Mouse (Mus musculus): ENCODE results near the gene Auts2.

The Auts2 gene

DNA sequence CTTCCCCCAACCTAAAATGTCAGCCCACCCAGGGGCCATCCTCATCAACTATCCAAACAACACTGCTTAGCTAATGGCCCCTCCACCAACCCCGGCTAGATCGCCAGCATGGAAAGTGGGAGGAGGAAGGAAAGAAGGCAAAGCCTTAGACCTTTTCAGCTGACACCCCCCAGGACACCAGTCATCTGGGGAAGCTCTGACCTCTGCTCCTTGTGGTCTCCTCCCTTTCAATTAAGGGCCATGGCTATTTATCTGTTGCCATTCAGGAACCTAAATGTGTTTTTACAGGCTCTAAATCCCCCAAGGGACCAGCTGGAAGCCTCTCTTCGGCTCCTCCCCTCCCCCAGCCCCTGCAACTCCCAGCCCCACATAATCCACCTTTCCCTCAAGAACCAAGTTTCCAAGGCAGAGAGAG lies 42.3 kb downstream of the Auts2 start:
- no peak for DNase-seq (ENCODE audit: low spot score in 2 of 2)

DNA sequence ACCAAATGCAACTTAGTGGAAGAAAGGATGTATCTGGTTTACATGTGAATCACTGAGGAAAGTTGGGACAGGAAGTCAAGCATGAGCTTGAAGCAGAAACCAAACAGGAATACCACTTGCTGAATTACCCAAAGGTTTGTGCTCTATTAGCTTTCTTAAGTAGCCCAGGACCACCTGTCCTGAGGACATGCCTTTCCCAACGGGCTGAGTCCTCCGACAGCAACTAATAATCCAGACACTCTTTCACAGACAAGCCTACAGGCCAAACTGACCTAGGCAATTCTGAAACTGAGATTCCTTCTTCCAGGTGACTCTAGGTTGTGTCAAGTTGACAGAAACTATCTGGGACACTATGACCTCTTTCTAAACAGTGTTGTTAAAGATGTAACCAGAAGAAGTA lies 44.2 kb downstream of the Auts2 start:
- no peak for DNase-seq (ENCODE audit: low spot score in 2 of 2)

DNA sequence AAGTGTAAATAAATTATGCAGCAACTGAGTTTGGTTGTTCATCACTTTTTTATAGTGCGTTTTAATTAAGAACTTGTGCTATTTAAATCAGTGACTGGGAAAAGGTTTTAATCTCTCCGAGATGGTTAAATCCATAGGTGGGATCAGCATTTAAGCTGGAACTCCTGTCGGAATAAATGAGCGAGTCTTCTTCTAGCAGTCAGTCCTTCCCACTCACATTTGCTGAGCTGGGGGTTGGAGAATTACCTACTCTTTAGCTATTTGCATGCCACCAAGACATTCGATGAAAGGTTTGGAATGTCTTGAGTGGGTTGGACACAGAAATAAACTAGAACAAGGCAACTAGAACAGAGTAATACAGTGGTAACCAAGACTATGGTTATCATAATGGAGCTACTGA lies 45.1 kb downstream of the Auts2 start:
- DNase-seq (ENCODE audit: low spot score in 2 of 2), result no peak

DNA sequence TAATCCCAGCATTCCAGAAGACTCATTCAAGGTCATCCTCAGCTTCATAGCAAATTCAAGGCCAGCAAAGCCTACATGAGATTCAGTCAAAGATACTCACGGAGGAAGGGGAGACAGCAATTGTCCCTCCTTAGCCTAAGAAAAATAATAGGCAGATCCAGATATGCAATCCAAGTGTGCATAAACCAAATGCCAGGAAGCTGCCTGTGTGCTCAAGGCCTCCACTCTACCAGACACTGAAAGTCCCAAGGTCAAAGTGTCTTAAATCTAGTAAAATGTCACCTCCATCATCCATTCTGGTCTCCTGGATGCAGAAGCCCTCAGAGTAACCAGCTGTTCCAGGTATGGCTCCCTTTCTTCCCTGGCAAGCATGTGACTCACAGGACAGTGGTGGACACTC lies 50.4 kb downstream of the Auts2 start:
- no peak for DNase-seq (ENCODE audit: low spot score in 2 of 2)

DNA sequence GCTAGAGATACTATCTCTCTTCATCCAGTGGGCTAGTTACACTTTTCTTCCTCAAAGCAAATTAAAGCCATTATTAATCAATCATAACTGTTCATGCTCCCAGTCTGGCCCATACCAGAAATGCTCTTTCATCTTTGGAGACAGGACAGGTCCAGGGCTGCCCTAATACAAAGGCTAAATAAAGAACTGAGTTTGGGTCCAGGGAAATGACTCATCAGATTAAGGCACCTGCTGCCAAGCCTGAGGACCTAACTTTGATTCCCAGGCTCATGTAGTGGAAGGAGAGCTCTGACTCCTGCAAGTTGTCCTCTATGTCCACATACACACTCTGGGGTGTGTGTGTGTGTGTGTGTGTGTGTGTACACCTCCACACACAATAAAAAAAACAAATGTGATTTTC lies 51.1 kb downstream of the Auts2 start:
- no peak for DNase-seq (ENCODE audit: low spot score in 2 of 2)

DNA sequence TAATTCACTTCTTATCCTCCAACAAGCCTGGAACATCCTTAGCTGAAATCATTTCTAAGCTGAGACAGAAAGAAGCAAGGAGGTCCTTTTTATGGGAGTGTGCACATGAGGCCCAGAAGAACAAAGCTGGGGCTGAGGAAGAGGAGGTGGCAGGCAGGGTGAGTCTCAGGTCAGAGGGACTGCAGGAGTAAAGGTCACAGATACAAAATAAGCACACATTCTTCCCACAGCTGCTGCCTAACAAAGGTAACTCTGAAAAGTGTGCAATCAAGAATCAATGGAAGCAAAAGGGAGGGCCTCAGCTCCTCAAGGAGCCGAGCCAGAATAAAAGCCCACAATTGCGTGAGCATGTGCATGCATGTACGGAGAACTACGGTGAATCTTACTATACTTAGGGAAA lies 51.6 kb downstream of the Auts2 start:
- DNase-seq (ENCODE audit: low spot score in 2 of 2), result no peak

DNA sequence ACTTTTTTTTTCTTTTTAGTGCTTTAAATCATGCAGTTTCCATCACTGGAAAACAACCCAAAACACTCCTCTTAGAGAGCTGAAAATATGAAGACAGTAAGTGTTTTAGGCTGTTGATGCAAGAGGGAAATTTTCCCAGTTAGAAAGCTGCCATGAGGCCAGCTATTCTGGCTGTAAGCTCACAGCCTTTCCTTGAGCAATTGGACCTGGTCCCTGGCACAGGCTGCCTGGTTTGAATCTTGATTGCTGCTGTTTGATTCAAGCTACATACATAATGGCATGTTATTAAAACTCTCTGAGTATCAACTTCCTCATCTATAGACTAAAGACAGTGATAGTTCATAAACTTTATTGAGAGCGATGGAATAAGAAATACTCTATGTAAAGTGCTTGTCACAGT lies 52.8 kb downstream of the Auts2 start:
- DNase-seq (ENCODE audit: low spot score in 2 of 2), result no peak

DNA sequence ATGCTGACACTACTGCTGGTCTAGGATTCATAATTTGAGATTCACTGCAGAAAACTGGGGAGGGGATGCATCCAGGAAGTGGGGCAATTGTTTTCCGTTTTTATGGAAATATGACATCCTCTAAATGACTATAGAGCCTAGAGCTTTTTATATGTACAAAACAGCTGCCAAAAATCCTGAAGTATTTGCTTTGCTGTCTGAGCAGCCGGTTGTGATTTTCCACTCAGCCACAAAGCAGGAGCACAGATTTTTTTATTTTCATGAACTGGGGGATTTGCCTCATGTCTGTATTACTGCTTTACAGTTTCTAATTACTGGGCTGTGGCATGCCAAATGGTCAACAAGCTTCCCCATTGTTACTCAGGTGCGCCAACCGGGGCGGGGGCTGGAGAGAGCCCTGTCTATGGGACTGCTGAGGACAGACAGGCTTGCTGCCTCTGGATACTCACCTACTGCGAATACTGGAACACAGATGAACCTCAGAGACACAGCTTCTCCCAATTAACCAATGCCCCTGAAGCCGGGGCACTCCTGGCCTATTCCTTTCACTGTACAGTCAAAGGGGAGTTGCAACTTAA lies 53.3 kb downstream of the Auts2 start:
- DNase-seq (ENCODE audit: low spot score in 2 of 2), result no peak

DNA sequence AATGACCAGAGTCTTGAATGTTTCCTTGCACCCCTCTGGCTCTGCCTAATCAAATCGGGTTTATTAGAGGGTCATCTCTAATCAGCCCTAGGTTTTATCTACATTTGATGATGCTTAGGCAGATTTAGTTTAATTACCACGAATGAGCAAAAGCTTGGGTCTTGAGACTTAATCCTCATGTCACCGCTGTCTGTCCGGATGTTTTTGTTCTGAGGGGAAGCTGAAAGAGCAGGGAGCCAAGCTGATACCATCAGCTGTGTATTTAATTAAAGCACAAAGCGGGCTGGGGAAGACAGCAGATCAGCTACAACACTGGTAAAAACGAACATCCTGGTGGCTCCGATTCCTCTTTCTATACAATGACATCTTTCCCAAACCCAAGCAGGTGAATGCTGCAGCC lies 56.3 kb downstream of the Auts2 start:
- no peak for DNase-seq (ENCODE audit: low spot score in 2 of 2)

DNA sequence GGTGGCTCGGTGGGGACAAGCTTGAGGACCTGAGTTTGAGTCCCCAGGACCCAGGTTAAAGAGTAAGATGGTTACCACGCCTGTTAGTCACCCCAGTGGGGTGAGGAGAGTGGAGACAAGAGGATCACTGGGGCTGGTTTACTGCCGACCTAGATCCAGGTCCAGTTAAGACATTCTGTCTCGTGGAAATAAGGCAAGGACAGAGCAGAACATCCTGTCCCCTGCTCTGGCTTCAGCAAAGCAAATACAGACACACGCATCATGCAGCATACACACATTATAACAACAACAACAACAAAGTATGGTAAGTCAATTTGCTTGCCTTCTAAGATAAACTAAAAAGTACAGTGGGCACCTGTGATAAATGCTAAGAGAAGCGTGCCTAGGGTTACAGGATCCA lies 57.1 kb downstream of the Auts2 start:
- no peak for DNase-seq (ENCODE audit: low spot score in 2 of 2)

DNA sequence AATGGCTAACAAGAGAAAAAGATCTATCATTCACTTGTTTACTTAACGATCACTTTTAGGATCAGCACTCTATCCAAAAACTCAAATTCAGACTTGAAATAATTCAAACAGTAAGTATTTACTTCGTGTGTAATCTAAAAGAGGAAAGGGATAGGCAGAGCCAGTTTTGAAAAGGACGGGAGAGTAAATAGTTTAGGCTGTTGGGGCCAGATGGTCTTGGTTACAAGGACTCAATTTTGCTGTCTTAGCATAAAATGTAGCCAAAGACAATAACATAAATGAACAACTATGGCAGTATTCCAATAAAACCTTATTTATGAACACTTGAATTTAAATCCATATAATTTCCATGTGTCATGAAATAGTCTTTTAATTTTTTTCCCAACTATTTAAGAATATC lies 57.7 kb downstream of the Auts2 start:
- no peak for DNase-seq (ENCODE audit: low spot score in 2 of 2)

DNA sequence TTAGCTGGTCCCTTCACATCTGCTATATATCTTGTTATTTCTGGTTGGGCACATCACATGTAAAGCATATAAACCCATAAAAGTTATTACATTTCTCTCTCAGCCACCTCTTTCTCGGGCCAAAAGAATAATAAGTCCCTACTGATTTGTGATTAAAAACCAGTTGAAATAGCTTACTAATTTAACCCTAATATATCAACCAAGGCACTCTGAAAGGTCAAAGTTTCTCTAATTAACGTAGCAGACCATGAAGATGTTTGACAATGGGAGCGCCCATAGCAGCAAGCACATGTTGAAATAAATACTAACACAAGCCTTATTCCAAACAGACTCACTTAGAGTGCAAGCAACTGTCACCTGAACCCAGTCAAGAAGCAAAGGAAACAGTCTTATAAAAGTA lies 61.7 kb downstream of the Auts2 start:
- no peak for DNase-seq (ENCODE audit: low spot score in 2 of 2)

DNA sequence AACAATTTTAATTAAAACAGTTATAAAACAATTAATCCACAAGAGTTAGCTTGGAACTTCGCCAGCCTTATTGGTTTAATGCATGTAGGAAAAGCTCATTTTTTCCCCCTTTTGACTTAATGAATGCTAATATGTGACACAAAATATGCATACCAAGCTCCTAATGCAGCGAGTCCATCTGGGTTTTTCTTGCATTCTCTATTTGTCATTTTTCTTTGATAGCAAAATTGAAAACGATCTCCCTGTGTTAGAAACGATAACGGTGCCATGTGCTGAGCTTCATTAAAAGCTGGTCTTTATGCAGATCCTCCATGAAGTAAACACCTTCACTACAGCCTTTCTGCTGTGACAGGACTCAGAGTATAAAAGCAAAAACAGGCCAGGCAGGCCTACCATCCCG lies 62.7 kb downstream of the Auts2 start:
- DNase-seq (ENCODE audit: low spot score in 2 of 2), result no peak

DNA sequence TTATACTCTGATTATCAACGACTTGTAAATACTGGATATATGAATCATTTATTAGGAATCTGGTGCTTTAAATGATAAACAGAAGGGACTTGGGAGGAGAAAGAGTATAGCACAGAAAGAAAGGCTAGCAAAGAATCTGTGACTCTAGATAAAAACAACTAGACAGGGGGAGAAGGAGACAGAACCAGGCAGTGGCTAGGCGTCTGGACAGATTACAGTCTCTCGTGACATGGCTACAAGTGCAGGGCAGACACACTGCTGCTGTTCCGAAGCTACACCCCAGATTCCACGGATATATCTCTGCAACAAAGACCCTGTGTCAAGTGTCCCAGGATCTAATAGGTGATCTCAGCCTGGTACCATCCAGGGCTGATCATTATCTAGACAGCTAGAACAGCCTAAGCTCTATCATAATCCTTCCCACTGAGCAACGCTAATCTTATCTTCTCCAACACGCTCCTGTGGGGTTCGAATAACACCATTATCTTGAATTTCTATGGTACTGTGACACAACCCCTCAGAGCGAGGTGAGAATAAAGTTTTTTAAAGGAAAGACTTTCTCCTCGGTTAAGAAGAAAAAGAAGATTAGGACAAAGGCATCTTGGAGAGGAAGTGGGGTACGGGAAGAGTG lies 63.8 kb downstream of the Auts2 start:
- no peak for DNase-seq (ENCODE audit: low spot score in 2 of 2)

DNA sequence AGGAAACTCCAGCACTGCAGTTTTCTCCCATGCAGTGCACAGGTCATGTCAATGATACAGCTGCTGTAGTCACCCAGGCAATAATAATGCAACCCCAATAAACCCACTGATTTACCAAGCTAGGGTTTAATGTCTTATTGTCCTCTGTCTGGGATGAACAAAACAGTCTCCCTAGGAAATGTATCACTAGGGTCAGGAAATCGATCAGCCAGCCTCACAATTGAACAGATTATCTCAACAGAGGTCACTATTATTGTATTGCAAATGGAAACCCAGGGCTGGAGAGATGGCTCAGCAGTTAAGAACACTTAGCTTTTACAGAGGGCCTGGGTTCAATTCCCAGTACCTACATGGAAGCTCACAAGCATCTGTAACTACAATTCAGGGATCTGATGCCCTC lies 65.6 kb downstream of the Auts2 start:
- no peak for DNase-seq (ENCODE audit: low spot score in 2 of 2)

DNA sequence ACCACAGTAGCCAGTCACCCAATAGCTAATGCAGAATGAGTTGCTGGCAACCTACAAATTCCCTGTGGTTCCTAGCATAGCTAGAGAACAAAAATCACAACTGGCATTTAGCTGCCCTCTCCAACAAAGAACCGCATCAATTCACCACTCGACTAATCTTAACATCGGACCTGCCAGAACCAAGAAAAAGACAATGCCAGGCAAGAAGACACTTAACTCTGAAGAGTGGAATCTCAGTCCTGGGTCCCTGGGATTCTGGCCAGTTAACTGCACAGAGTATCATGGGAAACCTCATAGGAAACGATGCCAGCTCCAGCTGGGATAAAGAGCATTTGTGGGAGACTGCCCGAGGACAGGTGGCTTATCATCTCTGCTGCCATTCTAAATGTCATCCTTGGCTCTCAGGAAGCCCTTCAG lies 70.2 kb downstream of the Auts2 start:
- DNase-seq (ENCODE audit: low spot score in 2 of 2), result no peak

DNA sequence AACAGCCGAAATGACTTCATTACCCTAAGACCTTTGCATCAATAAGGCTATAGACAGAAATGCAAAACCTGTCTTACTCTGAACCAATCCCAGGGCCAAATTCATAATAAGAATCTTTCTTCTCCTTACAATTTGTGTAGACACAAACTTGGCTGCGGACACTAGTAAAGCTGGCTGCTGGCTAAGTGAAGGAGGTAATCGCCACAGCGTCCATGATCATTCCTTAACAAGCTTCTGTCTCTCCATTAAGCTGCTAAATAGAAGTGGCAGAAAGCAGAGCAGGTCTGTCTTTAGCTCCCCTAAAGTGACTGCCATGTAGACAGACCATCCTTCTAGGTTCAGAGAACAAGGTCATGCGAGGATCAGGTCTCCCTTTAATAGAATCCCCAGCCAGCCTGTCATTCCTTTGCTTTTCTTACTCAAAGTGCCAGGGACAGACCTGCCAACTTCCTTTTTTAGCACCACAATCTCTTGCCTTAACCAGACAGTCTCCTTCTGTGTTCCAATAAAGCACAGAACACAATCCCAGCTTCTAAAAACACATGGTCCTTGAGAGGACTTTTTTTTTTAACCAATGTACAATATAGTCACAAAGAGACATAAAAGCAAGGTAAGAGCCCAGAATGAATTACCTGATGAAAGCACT lies 70.8 kb downstream of the Auts2 start:
- DNase-seq (ENCODE audit: low spot score in 2 of 2), result no peak

DNA sequence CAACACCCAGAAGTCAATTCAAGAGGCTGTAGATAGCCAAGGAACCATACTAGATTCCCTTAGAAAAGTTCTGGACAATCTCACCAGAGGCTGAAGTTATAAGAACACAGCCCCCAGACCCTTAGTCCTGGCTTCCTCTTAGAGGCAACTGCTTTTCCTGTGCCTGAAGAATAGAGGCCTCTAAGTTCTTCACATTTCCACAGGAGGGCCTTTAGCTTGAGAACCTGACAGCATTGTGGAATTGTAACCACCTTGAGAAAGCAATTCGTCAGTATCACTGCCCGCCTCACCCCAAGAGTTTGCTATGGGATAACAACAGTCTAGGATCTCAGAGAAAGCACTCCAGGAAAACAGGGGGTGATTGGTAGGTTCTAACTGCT lies 75.8 kb downstream of the Auts2 start:
- DNase-seq (ENCODE audit: low spot score in 2 of 2), result no peak

DNA sequence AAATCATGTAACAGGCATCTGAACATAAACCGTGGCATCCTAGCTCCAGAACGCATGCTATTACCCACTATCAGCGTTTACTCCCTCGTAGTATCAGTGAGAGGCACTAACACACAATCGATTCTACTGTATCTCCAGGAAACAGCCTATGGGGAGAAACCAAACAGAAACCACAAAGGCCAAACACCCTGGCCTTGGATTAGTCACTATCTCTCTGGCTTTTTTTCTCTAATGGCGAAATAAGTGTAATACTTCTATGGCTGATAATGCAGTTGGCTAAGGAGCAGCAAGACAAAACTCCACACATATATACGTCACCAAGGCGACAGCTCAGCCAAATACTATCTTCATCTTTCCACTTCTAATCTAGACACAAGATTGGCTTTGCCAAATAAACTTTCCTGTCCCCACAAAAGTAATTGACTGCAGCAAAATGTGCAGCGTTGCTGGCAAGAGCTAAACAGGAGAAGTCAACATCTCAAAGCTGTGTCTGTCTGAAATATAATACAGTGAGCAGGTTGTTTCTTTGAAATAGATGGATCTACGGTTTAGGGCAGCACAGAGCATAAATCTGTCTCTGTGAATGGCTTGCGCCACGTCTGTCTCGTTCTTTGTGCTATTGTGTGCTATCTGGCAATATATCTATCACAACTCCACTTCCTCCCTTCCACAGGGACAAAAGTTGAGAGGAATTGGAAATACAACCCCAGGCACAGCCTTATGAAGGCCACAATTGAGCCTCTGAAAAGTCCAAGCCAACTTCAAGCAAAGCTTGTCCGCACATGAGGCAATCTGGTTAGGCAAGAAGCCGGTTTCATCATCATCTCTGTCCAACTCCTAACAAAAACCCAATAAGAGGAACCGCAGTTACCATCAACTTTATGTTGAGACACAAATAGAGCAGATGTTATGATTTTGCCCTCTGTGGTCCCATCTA lies 76.4 kb downstream of the Auts2 start:
- peak in 1 of 2 experiments; percentile 19 for DNase-seq (ENCODE audit: low spot score in 2 of 2)

DNA sequence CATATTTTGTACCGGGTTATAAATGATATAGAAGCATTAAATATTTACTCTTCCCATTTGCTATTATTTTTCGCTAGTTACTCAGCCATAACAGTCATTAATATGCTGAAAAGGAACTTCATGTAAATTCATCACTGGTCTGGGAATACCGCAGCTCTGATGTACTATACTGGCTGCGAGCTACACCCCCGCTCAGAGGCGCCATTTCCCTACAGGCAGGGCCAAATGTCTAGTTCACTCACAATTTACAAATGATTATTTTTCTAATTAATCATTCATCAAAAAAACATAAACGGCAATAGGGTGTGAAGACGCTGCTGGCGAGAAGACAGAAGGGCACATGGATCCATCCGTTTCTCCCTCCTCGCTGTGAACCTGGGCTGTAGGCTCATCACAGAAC lies 80.6 kb downstream of the Auts2 start:
- DNase-seq (ENCODE audit: low spot score in 2 of 2), result no peak

DNA sequence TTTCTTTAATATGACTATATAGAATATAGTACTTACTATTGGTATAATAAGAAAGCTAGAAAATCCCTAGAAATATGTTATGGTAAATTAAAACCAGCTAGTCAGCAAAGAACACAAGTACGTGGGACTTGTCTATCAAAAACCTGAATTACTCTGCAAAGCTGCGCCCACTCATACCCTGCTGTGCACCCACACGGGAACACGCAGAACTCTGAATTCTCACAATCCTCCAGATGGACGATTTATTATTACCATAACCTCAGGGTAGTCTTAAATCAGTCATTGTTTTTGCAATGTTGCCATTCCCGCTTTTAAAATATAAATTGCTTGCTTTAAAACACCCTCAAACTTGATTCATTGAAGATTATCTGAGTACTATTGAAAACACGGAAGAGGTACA lies 84.6 kb downstream of the Auts2 start:
- no peak for DNase-seq (ENCODE audit: low spot score in 2 of 2)

DNA sequence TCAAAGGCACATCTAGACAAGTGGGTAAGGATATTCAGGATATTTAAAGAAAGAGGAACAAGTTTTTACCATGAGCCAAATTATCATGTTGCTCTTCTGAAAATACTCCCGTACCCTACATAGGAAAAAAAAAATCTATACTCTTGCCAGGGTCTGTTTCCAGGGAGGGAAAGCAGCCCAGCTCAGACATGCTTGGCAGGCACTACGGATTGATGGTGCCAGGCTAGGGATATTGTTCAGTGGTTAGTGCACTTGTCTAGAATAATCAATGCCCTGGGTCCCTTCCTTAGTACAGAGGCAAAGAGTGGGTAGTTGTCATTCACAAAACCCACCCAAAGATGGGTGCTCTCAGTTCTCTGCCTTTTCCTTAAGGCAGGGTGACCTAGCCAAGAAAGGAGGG lies 90.8 kb downstream of the Auts2 start:
- no peak for DNase-seq (ENCODE audit: low spot score in 2 of 2)

DNA sequence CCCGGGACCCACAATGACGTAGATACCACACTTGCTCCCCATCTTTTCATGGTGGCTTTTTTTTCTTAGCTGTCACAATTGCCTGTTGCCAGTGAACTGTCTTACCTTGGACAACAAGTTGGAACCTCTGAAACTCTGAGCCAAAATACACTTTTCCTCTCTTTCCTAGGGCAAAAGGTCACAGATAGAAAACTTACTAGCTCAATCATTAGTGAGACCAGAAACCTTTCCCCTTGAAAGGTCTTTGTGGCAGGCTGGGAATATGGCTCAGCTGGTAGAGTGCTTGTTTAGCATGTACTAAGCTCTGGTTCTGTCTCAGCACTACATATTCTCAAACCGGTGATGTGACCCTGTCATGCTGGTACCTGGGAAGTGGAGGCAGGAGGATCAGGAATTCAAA lies 93.1 kb downstream of the Auts2 start:
- DNase-seq (ENCODE audit: low spot score in 2 of 2), result no peak
